Mouse (Mus musculus) embryonic facial prominence, embryonic 12.5 days (tissue): ENCODE results near the gene Mapk9. TPM values are rescaled to one million over a fixed set of nuclear protein-coding genes. Genes with fewer than 3 reads are reported as not detected.
"Not testable (repeated sequence)": the region's sequence is repeated elsewhere in the genome, so short reads cannot be mapped to it uniquely, and the experiment has no call there.

ENCODE experiments used
- ATAC-seq: fragments of 200-750 bp; cut with Nextera tagmentation; 2 replicates; pipeline ENCODE4 v1.8.0; 2017; ENCODE audit not compliant: insufficient number of reproducible peaks, insufficient read depth, low FRiP score, low TSS enrichment
- H3K27ac ChIP-seq: fragments of 300-500 bp; sonication (generic); 2 replicates; pipeline ENCODE4 v1.5.1; 2016; ENCODE audit warnings: mild to moderate bottlenecking
- H3K27me3 ChIP-seq: fragments of 300-500 bp; sonication (generic); 2 replicates; pipeline ENCODE4 v1.6.1; 2016; ENCODE audit warnings: mild to moderate bottlenecking, moderate library complexity
- H3K36me3 ChIP-seq: fragments of 300-500 bp; sonication (generic); 2 replicates; pipeline ENCODE4 v1.6.1; 2016; ENCODE audit warnings: mild to moderate bottlenecking
- H3K4me1 ChIP-seq: fragments of 300-500 bp; sonication (generic); 2 replicates; pipeline ENCODE4 v1.6.1; 2016
- H3K4me2 ChIP-seq: fragments of 300-500 bp; sonication (generic); replicated peaks from 2 replicates; pipeline ENCODE4 v1.6.1; 2016; ENCODE audit warnings: mild to moderate bottlenecking, moderate library complexity
- H3K4me3 ChIP-seq: fragments of 300-500 bp; sonication (generic); 2 replicates; pipeline ENCODE4 v1.5.1; 2016; ENCODE audit warnings: mild to moderate bottlenecking
- H3K9ac ChIP-seq: fragments of 300-500 bp; sonication (generic); 2 replicates; pipeline ENCODE4 v1.6.1; 2016; ENCODE audit warnings: mild to moderate bottlenecking, moderate library complexity
- H3K9me3 ChIP-seq: fragments of 300-500 bp; sonication (generic); 2 replicates; pipeline ENCODE4 v1.6.1; 2016; ENCODE audit warnings: mild to moderate bottlenecking, moderate library complexity
- WGBS: fragments of 180-500 bp; shearing (Covaris S2); methylation state at CpG from one replicate; pipeline ENCODE4 v1.1.7; 2016; 5-methylcytosine and 5-hydroxymethylcytosine counted together
- polyA plus RNA-seq: library from polyadenylated mRNA; unstranded; fragments of >200 nt; fragmentation: Nextera tagmentation; extraction: Ambion mirVana; gene quantifications from 2 replicates; pipeline ENCODE4 v1.2.1, GENCODE M21; 2016

The Mapk9 gene
- polyA plus RNA-seq = 39.3 and 46.2 TPM in 2 replicates

- peak; percentile 98 for ATAC-seq
- H3K4me3 ChIP-seq = peak within 1 kb of the TSS; percentile 88
- 0 out of 2 replicates have a peak, but pooled peaks cover 7% of the 10 kb centered on the region for H3K36me3 ChIP-seq
- H3K4me2 ChIP-seq = peak within 1 kb of the TSS; percentile 85
- H3K9me3 ChIP-seq = no peaks in the 10 kb centered on the region
- under 1% methylated on average over 68 of the region's 68 CpGs for WGBS
- H3K4me1 ChIP-seq = peaks cover 15% of the 10 kb centered on the region
- H3K9ac ChIP-seq = peak within 1 kb of the TSS; percentile 90
- no peaks in the 10 kb centered on the region for H3K27me3 ChIP-seq
- peak within 1 kb of the TSS; percentile 80 for H3K27ac ChIP-seq
Measured at GRCm38 (mm10) chr11:49846401-49847070, at the start of gene Mapk9. Mapk9 (plus strand) TSS chr11:49846751.

DNA sequence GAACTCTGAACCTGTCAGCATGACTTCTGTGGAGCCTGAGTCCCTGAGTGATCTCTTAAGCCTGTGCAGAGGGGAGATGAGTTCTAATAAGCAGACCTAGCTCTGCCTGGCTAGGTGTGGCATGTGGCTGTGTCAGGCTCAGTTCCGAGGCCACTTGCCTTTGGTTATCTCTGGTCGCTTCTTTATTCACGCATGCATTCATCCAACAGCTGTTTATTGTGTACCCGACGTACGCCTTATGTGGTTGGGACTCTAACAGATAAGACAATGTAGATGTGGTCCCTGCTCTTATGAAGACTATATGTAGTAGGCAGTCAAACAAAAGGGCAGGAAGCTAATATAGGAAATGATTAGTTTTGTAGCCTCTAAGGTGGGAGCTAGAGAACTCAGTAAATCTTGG lies 47.6 kb upstream of the Mapk9 start:
- ATAC-seq = no peak
- peaks cover 8% of the 10 kb centered on the region; the same call in 1 of the 2 replicates for H3K4me1 ChIP-seq
- no peak overlapping the region for H3K9ac ChIP-seq
- H3K27me3 ChIP-seq = no peaks in the 10 kb centered on the region
- H3K4me2 ChIP-seq = no peak overlapping the region
- H3K36me3 ChIP-seq = peaks cover 6% of the 10 kb centered on the region; the same call in 1 of the 2 replicates
- H3K9me3 ChIP-seq = no peaks in the 10 kb centered on the region
- no peak overlapping the region for H3K4me3 ChIP-seq
- 92% methylated on average over 6 of the region's 6 CpGs for WGBS
- no peak overlapping the region for H3K27ac ChIP-seq

- ATAC-seq = no peak
- H3K4me2 ChIP-seq = no peak overlapping the region
- peaks cover 7% of the 10 kb centered on the region; the same call in 1 of the 2 replicates for H3K36me3 ChIP-seq
- H3K27me3 ChIP-seq = no peaks in the 10 kb centered on the region
- H3K9me3 ChIP-seq = no peaks in the 10 kb centered on the region
- H3K27ac ChIP-seq = no peak overlapping the region
- no peak overlapping the region for H3K9ac ChIP-seq
- H3K4me1 ChIP-seq = no peaks in the 10 kb centered on the region
- WGBS = 77% methylated on average over 4 of the region's 4 CpGs
- no peak overlapping the region for H3K4me3 ChIP-seq
Measured at GRCm38 (mm10) chr11:49801516-49801915, 45.0 kb upstream of the Mapk9 start.

- no peaks in the 10 kb centered on the region for H3K9me3 ChIP-seq
- H3K9ac ChIP-seq = no peak overlapping the region
- H3K36me3 ChIP-seq = peaks cover 8% of the 10 kb centered on the region
- no peaks in the 10 kb centered on the region for H3K27me3 ChIP-seq
- no peak overlapping the region for H3K4me3 ChIP-seq
- no peak for ATAC-seq
- H3K4me1 ChIP-seq = no peaks in the 10 kb centered on the region
- WGBS = 93% methylated on average over 4 of the region's 4 CpGs
- H3K4me2 ChIP-seq = no peak overlapping the region
- H3K27ac ChIP-seq = no peak overlapping the region
Measured at GRCm38 (mm10) chr11:49803801-49804200, 42.8 kb upstream of the Mapk9 start.

- no peaks in the 10 kb centered on the region for H3K9me3 ChIP-seq
- H3K4me1 ChIP-seq = no peaks in the 10 kb centered on the region
- no peak overlapping the region for H3K27ac ChIP-seq
- WGBS = 38% methylated on average over 3 of the region's 3 CpGs
- H3K9ac ChIP-seq = no peak overlapping the region
- no peak overlapping the region for H3K4me2 ChIP-seq
- no peak for ATAC-seq
- H3K27me3 ChIP-seq = no peaks in the 10 kb centered on the region
- H3K4me3 ChIP-seq = no peak overlapping the region
- H3K36me3 ChIP-seq = peaks cover 25% of the 10 kb centered on the region
Measured at GRCm38 (mm10) chr11:49806218-49806617, 40.3 kb upstream of the Mapk9 start.

DNA sequence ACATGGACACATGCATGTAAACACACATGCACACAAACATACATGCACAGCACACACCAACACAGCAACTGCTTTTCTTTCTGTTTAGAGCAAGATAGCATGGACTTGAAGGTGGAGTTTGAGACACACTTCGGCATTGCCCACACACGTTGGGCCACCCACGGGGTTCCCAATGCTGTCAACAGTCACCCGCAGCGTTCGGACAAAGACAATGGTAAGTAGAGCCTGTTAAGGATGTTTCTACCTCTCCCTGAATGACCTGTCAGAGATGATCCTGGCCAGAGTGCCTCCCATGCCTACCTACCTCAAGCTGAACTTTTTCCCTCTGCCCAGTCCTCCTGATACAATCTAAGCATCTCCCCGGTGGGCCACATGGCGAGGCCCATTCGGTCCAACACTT lies 37.6 kb upstream of the Mapk9 start:
- H3K27ac ChIP-seq = no peak overlapping the region
- no peak overlapping the region for H3K4me2 ChIP-seq
- no peaks in the 10 kb centered on the region for H3K9me3 ChIP-seq
- no peak overlapping the region for H3K4me3 ChIP-seq
- H3K27me3 ChIP-seq = no peaks in the 10 kb centered on the region
- 91% methylated on average over 9 of the region's 9 CpGs for WGBS
- peaks cover 40% of the 10 kb centered on the region for H3K36me3 ChIP-seq
- no peak overlapping the region for H3K9ac ChIP-seq
- no peaks in the 10 kb centered on the region for H3K4me1 ChIP-seq
- ATAC-seq = no peak

GRCm38 (mm10) chr11:49810696-49811095 lies 35.9 kb upstream of the Mapk9 start:
- not testable (repeated sequence) for H3K9ac ChIP-seq, H3K27me3 ChIP-seq, H3K4me2 ChIP-seq, ATAC-seq, H3K9me3 ChIP-seq, H3K27ac ChIP-seq, H3K4me1 ChIP-seq, H3K4me3 ChIP-seq
- 83% methylated on average over 7 of the region's 7 CpGs for WGBS
- peaks cover 44% of the 10 kb centered on the region for H3K36me3 ChIP-seq

- no peak overlapping the region for H3K9ac ChIP-seq
- WGBS = 87% methylated on average over 8 of the region's 8 CpGs
- H3K9me3 ChIP-seq = no peaks in the 10 kb centered on the region
- no peaks in the 10 kb centered on the region for H3K4me1 ChIP-seq
- H3K4me2 ChIP-seq = no peak overlapping the region
- peaks cover 44% of the 10 kb centered on the region for H3K36me3 ChIP-seq
- H3K4me3 ChIP-seq = no peak overlapping the region
- no peak overlapping the region for H3K27ac ChIP-seq
- ATAC-seq = no peak
- H3K27me3 ChIP-seq = no peaks in the 10 kb centered on the region
Measured at GRCm38 (mm10) chr11:49811099-49811541, 35.4 kb upstream of the Mapk9 start.

- ATAC-seq = no peak
- Histone ChIP-seq H3K27ac (no peak overlapping the region), H3K9me3 (no peaks in the 10 kb centered on the region), H3K4me1 (no peaks in the 10 kb centered on the region), H3K4me3 (no peak overlapping the region), H3K9ac (no peak overlapping the region), H3K4me2 (no peak overlapping the region), H3K27me3 (no peaks in the 10 kb centered on the region), H3K36me3 (peaks cover 51% of the 10 kb centered on the region)
- WGBS = 87% methylated on average over 8 of the region's 8 CpGs
Measured at GRCm38 (mm10) chr11:49811879-49812278, 34.7 kb upstream of the Mapk9 start.

- Histone ChIP-seq H3K36me3 (peaks cover 38% of the 10 kb centered on the region), H3K4me1 (no peaks in the 10 kb centered on the region), H3K4me2 (no peak overlapping the region), H3K4me3 (no peak overlapping the region), H3K27me3 (no peaks in the 10 kb centered on the region), H3K9ac (no peak overlapping the region), H3K9me3 (no peaks in the 10 kb centered on the region), H3K27ac (no peak overlapping the region)
- WGBS = 92% methylated on average over 15 of the region's 15 CpGs
- ATAC-seq = no peak
Measured at GRCm38 (mm10) chr11:49818869-49819566, 27.5 kb upstream of the Mapk9 start.

DNA sequence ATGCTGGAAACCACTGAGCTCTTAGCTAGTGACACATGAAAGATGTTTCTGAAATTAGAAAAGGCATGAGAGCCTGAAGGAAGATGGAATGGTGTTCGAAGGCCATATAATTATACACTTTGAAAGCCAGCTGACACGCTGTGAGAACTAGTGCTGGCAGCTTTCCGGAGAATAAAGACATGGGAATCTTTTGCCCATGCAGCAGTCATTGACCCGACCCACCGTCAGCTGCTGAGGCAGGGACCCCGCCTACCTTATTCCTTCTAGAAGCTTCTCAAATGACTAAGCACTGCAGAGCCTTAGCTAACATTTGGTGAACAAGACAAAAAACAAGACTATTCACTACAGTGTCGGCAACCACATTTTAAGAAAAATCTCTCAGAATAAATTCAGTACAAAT lies 26.9 kb upstream of the Mapk9 start:
- no peak overlapping the region for H3K9ac ChIP-seq
- no peak for ATAC-seq
- no peak overlapping the region for H3K4me2 ChIP-seq
- H3K9me3 ChIP-seq = no peaks in the 10 kb centered on the region
- no peaks in the 10 kb centered on the region for H3K27me3 ChIP-seq
- H3K4me1 ChIP-seq = no peaks in the 10 kb centered on the region
- no peak overlapping the region for H3K27ac ChIP-seq
- 88% methylated on average over 7 of the region's 7 CpGs for WGBS
- peaks cover 40% of the 10 kb centered on the region for H3K36me3 ChIP-seq
- no peak overlapping the region for H3K4me3 ChIP-seq

- H3K4me1 ChIP-seq = no peaks in the 10 kb centered on the region
- H3K27me3 ChIP-seq = no peaks in the 10 kb centered on the region
- H3K36me3 ChIP-seq = peaks cover 43% of the 10 kb centered on the region
- no peak overlapping the region for H3K4me3 ChIP-seq
- no peaks in the 10 kb centered on the region for H3K9me3 ChIP-seq
- 81% methylated on average over 2 of the region's 2 CpGs for WGBS
- H3K27ac ChIP-seq = no peak overlapping the region
- no peak overlapping the region for H3K9ac ChIP-seq
- no peak overlapping the region for H3K4me2 ChIP-seq
- ATAC-seq = no peak
Measured at GRCm38 (mm10) chr11:49820928-49821327, 25.6 kb upstream of the Mapk9 start.
